Mouse (Mus musculus) brown adipose tissue, adult 24 weeks (tissue): ENCODE measurements around the gene Cntn5. TPM values are rescaled to one million over a fixed set of nuclear protein-coding genes. Genes with fewer than 3 reads are reported as not detected.

Source experiments
- H3K27ac ChIP-seq: fragments of 200-500 bp; replicated peaks from 2 replicates; pipeline ENCODE4 v1.5.1; 2012; ENCODE audit warnings: low read depth, mild to moderate bottlenecking, low read length
- H3K4me1 ChIP-seq: fragments of 200-500 bp; 2 replicates; pipeline ENCODE4 v1.6.1; 2012; ENCODE audit warnings: low read length, mixed read lengths; ENCODE audit not compliant: control insufficient read depth, insufficient read depth, insufficient read length
- H3K4me3 ChIP-seq: fragments of 200-500 bp; 2 replicates; pipeline ENCODE4 v1.5.1; 2012; ENCODE audit warnings: low read depth, mild to moderate bottlenecking, low read length, moderate library complexity; ENCODE audit not compliant: insufficient read depth
- polyA plus RNA-seq: library from polyadenylated mRNA; stranded (reverse); fragments of >200 nt; gene quantifications from 2 replicates; pipeline ENCODE4 v1.2.4, GENCODE M21; 2012; ENCODE audit not compliant: missing spikeins, insufficient read depth, insufficient read length

Cntn5 gene
- polyA plus RNA-seq, 1 experiment = not detected

DNA sequence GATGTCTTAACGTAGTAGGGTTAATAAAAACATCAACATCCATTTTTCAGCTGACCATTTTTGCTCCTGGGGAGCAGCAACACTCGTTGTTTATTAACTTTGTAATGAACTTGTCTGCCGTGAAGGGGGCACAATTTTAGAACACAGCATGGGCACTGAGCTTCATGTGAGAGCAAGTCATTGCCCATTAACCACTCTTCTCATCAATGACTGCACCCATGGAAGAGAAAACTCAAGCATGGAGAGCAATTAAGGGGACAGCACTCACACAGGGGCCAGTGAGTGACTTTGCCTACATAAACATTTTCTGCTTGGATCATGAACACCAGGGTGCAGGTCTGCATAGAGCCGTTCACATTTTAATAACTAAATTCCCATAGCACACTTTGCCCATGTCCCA, 831.2 kb downstream of the Cntn5 start:
- Histone ChIP-seq H3K4me3 (no peak overlapping the region), H3K4me1 (no peaks in the 10 kb centered on the region), H3K27ac (no peak overlapping the region)

DNA sequence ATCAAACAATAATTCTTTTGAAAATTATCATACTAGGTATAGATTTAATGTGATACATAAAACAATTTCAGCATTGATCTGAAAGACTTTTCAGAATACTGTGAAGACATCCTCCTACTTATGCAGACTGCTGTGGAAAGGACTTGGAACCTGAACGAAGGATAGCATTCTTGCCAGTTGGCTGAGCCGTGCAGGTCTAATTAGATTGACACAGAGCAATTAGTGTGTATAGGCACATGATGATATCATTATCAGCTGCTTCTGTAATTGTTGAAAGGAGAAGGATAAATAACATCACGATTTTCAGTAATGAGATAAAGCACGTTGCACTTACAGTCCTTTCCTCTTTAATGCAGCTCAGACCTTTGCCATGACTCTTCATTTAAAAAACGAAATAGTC, 831.7 kb downstream of the Cntn5 start:
- Histone ChIP-seq H3K4me1 (no peaks in the 10 kb centered on the region), H3K4me3 (no peak overlapping the region), H3K27ac (no peak overlapping the region)

DNA sequence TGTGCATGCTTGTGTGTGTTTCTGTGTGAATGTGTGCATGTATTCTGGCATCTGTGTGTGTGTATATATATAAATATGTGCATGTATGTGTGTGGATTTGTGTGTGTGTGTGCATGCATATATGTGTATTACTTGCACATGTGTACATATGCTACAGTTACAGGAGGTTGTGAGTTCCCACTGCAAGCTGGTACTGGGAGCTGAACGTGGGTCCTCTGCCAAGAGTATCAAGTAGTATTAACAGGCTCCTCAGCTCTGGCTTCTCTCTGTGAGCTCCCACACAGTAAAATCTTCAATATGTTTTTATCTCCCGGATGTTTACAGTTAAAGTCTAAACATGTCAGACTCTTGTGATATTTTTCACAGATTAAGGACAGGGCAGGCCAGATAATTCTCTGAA, 833.3 kb downstream of the Cntn5 start:
- Histone ChIP-seq H3K27ac (no peak overlapping the region), H3K4me3 (no peak overlapping the region), H3K4me1 (no peaks in the 10 kb centered on the region)

- no peaks in the 10 kb centered on the region for H3K4me1 ChIP-seq
- H3K4me3 ChIP-seq = no peak overlapping the region
- no peak overlapping the region for H3K27ac ChIP-seq
These were observed 859.4 kb downstream of the Cntn5 start for GRCm38 (mm10) chr9:10044969-10045789.

DNA sequence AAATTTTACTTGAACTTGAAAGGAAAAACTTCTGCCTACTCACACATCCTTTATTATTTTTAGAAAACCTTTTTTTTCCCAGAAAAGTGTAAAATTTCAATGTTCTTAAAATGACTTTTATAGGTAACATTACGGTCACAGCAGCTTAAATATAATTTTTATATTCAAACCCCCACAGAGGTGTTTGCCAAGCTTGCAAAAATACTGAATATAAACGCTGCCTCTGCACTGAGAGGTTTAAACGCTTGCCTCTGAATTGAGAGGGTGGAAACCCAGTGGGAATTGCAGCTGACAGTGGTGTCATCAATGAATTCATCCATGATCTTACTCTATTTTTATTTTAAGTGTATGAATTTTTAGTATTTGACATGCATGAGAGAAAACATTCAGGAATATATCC, 861.6 kb downstream of the Cntn5 start:
- no peaks in the 10 kb centered on the region for H3K4me1 ChIP-seq
- H3K27ac ChIP-seq = no peak overlapping the region
- no peak overlapping the region for H3K4me3 ChIP-seq

GRCm38 (mm10) chr9:10015129-10015528, 889.4 kb downstream of the Cntn5 start:
- no peak overlapping the region for H3K27ac ChIP-seq
- H3K4me3 ChIP-seq = no peak overlapping the region
- H3K4me1 ChIP-seq = no peaks in the 10 kb centered on the region

GRCm38 (mm10) chr9:9984028-9984427, 920.5 kb downstream of the Cntn5 start:
- H3K4me3 ChIP-seq = no peak overlapping the region
- no peaks in the 10 kb centered on the region for H3K4me1 ChIP-seq
- H3K27ac ChIP-seq = no peak overlapping the region

GRCm38 (mm10) chr9:9983220-9983619, 921.4 kb downstream of the Cntn5 start:
- H3K27ac ChIP-seq = no peak overlapping the region
- no peaks in the 10 kb centered on the region for H3K4me1 ChIP-seq
- no peak overlapping the region for H3K4me3 ChIP-seq

GRCm38 (mm10) chr9:9965370-9965769, 939.2 kb downstream of the Cntn5 start:
- Histone ChIP-seq H3K4me1 (no peaks in the 10 kb centered on the region), H3K27ac (no peak overlapping the region), H3K4me3 (no peak overlapping the region)

- no peaks in the 10 kb centered on the region for H3K4me1 ChIP-seq
- H3K4me3 ChIP-seq = no peak overlapping the region
- no peak overlapping the region for H3K27ac ChIP-seq
These were observed 943.9 kb downstream of the Cntn5 start for GRCm38 (mm10) chr9:9960610-9961172.

GRCm38 (mm10) chr9:9949346-9949745, 955.2 kb downstream of the Cntn5 start:
- H3K4me1 ChIP-seq = no peaks in the 10 kb centered on the region
- H3K27ac ChIP-seq = no peak overlapping the region
- H3K4me3 ChIP-seq = no peak overlapping the region

DNA sequence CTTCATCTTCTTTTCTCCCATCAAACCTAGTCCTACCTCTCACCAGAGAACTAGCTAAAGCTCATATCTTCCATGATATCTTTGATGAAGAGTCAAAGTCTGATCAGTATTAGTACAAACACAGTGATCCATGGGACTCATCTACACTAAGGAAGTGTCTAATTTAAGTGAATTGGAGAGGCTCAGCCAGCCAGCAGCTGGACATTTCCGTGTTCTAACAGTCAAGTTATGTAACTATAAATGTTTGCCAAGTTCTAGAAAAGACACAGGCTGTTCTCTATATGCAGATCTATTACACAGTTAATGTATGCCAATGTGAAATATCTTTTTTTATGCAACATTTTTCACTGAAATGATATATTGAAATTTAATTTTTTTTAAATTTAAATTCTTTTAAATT, 959.7 kb downstream of the Cntn5 start:
- Histone ChIP-seq H3K4me1 (no peaks in the 10 kb centered on the region), H3K4me3 (no peak overlapping the region), H3K27ac (no peak overlapping the region)

GRCm38 (mm10) chr9:9937444-9938436, 966.8 kb downstream of the Cntn5 start:
- H3K27ac ChIP-seq = no peak overlapping the region
- no peak overlapping the region for H3K4me3 ChIP-seq
- H3K4me1 ChIP-seq = no peaks in the 10 kb centered on the region

GRCm38 (mm10) chr9:9920580-9920979, 984.0 kb downstream of the Cntn5 start:
- H3K4me1 ChIP-seq = no peaks in the 10 kb centered on the region
- H3K27ac ChIP-seq = no peak overlapping the region
- H3K4me3 ChIP-seq = no peak overlapping the region

GRCm38 (mm10) chr9:9899070-9899469, 1005.5 kb downstream of the Cntn5 start:
- no peak overlapping the region for H3K27ac ChIP-seq
- H3K4me1 ChIP-seq = no peaks in the 10 kb centered on the region
- no peak overlapping the region for H3K4me3 ChIP-seq
